ENCODE assay signal across 9 mouse cellular contexts in the genomic region with DNA sequence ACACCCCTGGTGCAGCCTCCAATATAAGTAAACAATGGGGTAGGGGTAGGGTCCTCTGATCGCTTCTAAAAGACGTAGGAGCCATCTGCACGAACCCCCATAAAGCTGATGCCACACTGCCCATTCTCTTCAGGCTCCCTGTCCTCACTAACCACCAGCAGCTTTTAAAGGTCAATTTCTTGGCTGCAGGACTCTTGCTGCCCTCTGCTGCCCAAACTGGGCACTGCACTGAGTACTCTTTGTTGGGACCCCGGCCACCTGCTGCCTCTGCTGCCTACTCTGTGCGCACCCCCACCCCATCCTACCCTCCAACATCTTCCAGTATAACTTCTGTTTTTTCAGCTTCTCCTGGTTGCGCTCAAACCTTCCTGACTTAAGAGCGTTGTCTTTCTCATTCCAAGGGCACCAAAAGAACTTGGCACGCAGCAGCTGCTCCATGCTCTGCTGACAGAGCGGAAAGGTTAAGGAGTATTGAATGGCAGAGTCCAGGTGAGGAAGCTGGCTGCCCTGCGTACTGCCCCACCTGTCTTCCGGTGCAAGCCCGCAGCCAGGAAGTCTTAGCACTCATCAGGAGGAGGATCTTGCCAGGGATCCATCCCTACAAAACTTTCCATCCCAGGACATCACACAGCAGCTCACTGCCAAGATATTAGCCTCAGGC. TPM values are rescaled to one million over a fixed set of nuclear protein-coding genes. Genes with fewer than 3 reads are reported as not detected.
DNase-seq lines count a peak whose midpoint lies in the region; ATAC-seq and TF ChIP-seq lines count a peak whose summit lies in the region.
"Had no signal": no experiment of that assay in that cellular context is flagged by ENCODE, and none has a peak within 500 bp of the region (broad histone marks: within the 10 kb centered on the region; RNA-seq: fewer than 3 reads in every experiment).

No protein-coding gene starts in this region.

- WGBS in forebrain, embryonic 10.5 days = 16% methylated on average over 12 of the region's 12 CpGs
- WGBS in lung, adult 2 months = 19% methylated on average over 12 of the region's 12 CpGs
- WGBS in neural tube, embryonic 14.5 days = 13% methylated on average over 12 of the region's 12 CpGs

- H3K9ac ChIP-seq in neural tube, embryonic 14.5 days (replicated peaks; ENCODE audit: low read depth, low read length) = no peak overlapping the region
- H3K9ac ChIP-seq: embryonic facial prominence, embryonic 15.5 days had no signal

- intact Hi-C loops in heart, postnatal 14 days (cut with DNase I) = loop anchor here (1.0 to 10.0 kb wide), 4 partner anchors 91 to 401 kb away; no protein-coding TSS in a partner anchor

- peak; percentile 76 for DNase-seq in brain, embryonic 14.5 days (ENCODE audit: low read depth)
- peak; percentile 76 for DNase-seq in forebrain, embryonic 10.5 days (ENCODE audit: extremely low spot score, low spot score)
- peak; percentile 81 to 90 for DNase-seq in heart, postnatal 14 days
- peak; percentile 74 to 90 for DNase-seq in kidney, postnatal 36 days
- peak; percentile 78 for DNase-seq in lung, adult 2 months
- peak; percentile 42 to 76 for DNase-seq in thymus, postnatal 10 days (ENCODE audit: low spot score in 2 of 2)

- H3K27me3 ChIP-seq in E14TG2a.4 (ENCODE audit: insufficient read depth, low read length) = no peaks in the 10 kb centered on the region
- peaks cover 7% of the 10 kb centered on the region; the same call in 1 of the 2 replicates for H3K27me3 ChIP-seq in forebrain, embryonic 10.5 days (ENCODE audit: poor library complexity, severe bottlenecking)
- no peaks in the 10 kb centered on the region for H3K27me3 ChIP-seq in neural tube, embryonic 14.5 days (ENCODE audit: control insufficient read depth, insufficient read depth, low read length)
- H3K27me3 ChIP-seq: embryonic facial prominence, embryonic 15.5 days had no signal

- no peak overlapping the region for H3K4me3 ChIP-seq in E14TG2a.4 (replicated peaks; ENCODE audit: low read length)
- no peak overlapping the region; the same call in 1 of the 2 replicates for H3K4me3 ChIP-seq in forebrain, embryonic 10.5 days
- H3K4me3 ChIP-seq in lung, adult 2 months (replicated peaks; ENCODE audit: extremely low read depth, low read depth, low read length) = no peak overlapping the region
- H3K4me3 ChIP-seq in neural tube, embryonic 14.5 days (ENCODE audit: low read depth, low read length) = no peak overlapping the region
- H3K4me3 ChIP-seq: embryonic facial prominence, embryonic 15.5 days had no signal

- H3K4me1 ChIP-seq in E14TG2a.4 (replicated peaks; ENCODE audit: low read depth, low read length) = peaks cover 44% of the 10 kb centered on the region
- H3K4me1 ChIP-seq in forebrain, embryonic 10.5 days = peaks cover 7% of the 10 kb centered on the region
- peaks cover 11% of the 10 kb centered on the region for H3K4me1 ChIP-seq in lung, adult 2 months (ENCODE audit: control insufficient read depth, insufficient read depth, low read length)
- H3K4me1 ChIP-seq in neural tube, embryonic 14.5 days (ENCODE audit: control insufficient read depth, insufficient read depth, low read length) = no peaks in the 10 kb centered on the region

- TF ChIP-seq CTCF in E14TG2a.4 (conservative IDR thresholded peaks at IDR 0.05; ENCODE audit: low read length) = peak; percentile 85
- TF ChIP-seq CTCF in brain, embryonic 14.5 days (IDR thresholded peaks at IDR 0.05; ENCODE audit: borderline replicate concordance, extremely low read depth, insufficient read depth, insufficient read length) = peak; percentile 91
- TF ChIP-seq CTCF in lung, adult 2 months (IDR thresholded peaks at IDR 0.05; ENCODE audit: insufficient read depth, low read length) = peak; percentile 88

- peak; percentile 34; the same call in 1 of the 2 replicates for ATAC-seq in neural tube, embryonic 14.5 days (ENCODE audit: low read depth)

- peaks cover 34% of the 10 kb centered on the region for H3K36me3 ChIP-seq in E14TG2a.4 (ENCODE audit: insufficient read depth, low read length)
- H3K36me3 ChIP-seq in forebrain, embryonic 10.5 days (replicated peaks) = peaks cover 40% of the 10 kb centered on the region
- H3K36me3 ChIP-seq in neural tube, embryonic 14.5 days (ENCODE audit: control insufficient read depth, insufficient read depth, low read length) = peaks cover 20% of the 10 kb centered on the region

- H3K27ac ChIP-seq in forebrain, embryonic 10.5 days = no peak overlapping the region
- no peak overlapping the region for H3K27ac ChIP-seq in neural tube, embryonic 14.5 days (ENCODE audit: low read depth, low read length)
- H3K27ac ChIP-seq: embryonic facial prominence, embryonic 15.5 days had no signal

- no peaks in the 10 kb centered on the region for H3K9me3 ChIP-seq in E14TG2a.4 (ENCODE audit: low read length)
- no peaks in the 10 kb centered on the region for H3K9me3 ChIP-seq in forebrain, embryonic 10.5 days
- no peaks in the 10 kb centered on the region for H3K9me3 ChIP-seq in neural tube, embryonic 14.5 days (ENCODE audit: control insufficient read depth, low read length)
- H3K9me3 ChIP-seq: embryonic facial prominence, embryonic 15.5 days had no signal

- H3K4me2 ChIP-seq in neural tube, embryonic 14.5 days (ENCODE audit: low read depth, low read length) = no peak overlapping the region
- H3K4me2 ChIP-seq: embryonic facial prominence, embryonic 15.5 days had no signal

- TF ChIP-seq POLR2A in brain, embryonic 14.5 days (IDR thresholded peaks at IDR 0.05; ENCODE audit: borderline replicate concordance, extremely low read depth, insufficient read depth, insufficient read length, poor library complexity, severe bottlenecking) = no peak
- TF ChIP-seq POLR2A in lung, adult 2 months (IDR thresholded peaks at IDR 0.05; ENCODE audit: borderline replicate concordance, extremely low read depth, low read depth, low read length) = no peak

RNA-seq across cellular contexts. Expression of a gene that starts 11.8 kb away (rescaled TPM):
- polyA plus RNA-seq in brain, embryonic 14.5 days (2012; rRNA removed) = 32.5 and 35.7 TPM in 2 replicates
- 8.9 and 11.3 TPM in 2 replicates for polyA plus RNA-seq in forebrain, embryonic 10.5 days (2016; fragmentation: Nextera tagmentation; extraction: Ambion mirVana)
- total RNA-seq in heart, postnatal 14 days (2021) = 1 to 10 TPM; 1.1 to 1.4 TPM
- polyA plus RNA-seq in lung, adult 2 months (2012; rRNA removed) = 26.0 and 28.1 TPM in 2 replicates
- 30.9 and 46.7 TPM in 2 replicates for polyA plus RNA-seq in neural tube, embryonic 14.5 days (2014; fragmentation: Nextera tagmentation; extraction: Ambion mirVana)

RNA-seq across cellular contexts. Expression of a gene that starts 21.2 kb away (rescaled TPM):
- polyA plus RNA-seq in brain, embryonic 14.5 days (2012; rRNA removed) = 20.4 and 28.4 TPM in 2 replicates
- 36.3 and 36.8 TPM in 2 replicates for polyA plus RNA-seq in forebrain, embryonic 10.5 days (2016; fragmentation: Nextera tagmentation; extraction: Ambion mirVana)
- total RNA-seq in heart, postnatal 14 days (2021) = 10 to 100 TPM; 22.2 to 27.6 TPM
- 13.1 and 13.8 TPM in 2 replicates for polyA plus RNA-seq in lung, adult 2 months (2012; rRNA removed)
- 21.4 and 24.9 TPM in 2 replicates for polyA plus RNA-seq in neural tube, embryonic 14.5 days (2014; fragmentation: Nextera tagmentation; extraction: Ambion mirVana)

RNA-seq across cellular contexts. Expression of a gene that starts 21.4 kb away (rescaled TPM):
- 73.0 and 82.8 TPM in 2 replicates for polyA plus RNA-seq in brain, embryonic 14.5 days (2012; rRNA removed)
- 152 and 154 TPM in 2 replicates for polyA plus RNA-seq in forebrain, embryonic 10.5 days (2016; fragmentation: Nextera tagmentation; extraction: Ambion mirVana)
- total RNA-seq in heart, postnatal 14 days (2021) = 100 to 1,000 TPM; 115 to 119 TPM
- 41.3 and 44.9 TPM in 2 replicates for polyA plus RNA-seq in lung, adult 2 months (2012; rRNA removed)
- polyA plus RNA-seq in neural tube, embryonic 14.5 days (2014; fragmentation: Nextera tagmentation; extraction: Ambion mirVana) = 143 and 152 TPM in 2 replicates

RNA-seq across cellular contexts. Expression of a gene that starts 28.6 kb away (rescaled TPM):
- 169 and 209 TPM in 2 replicates for polyA plus RNA-seq in brain, embryonic 14.5 days (2012; rRNA removed)
- 29.8 and 30.0 TPM in 2 replicates for polyA plus RNA-seq in forebrain, embryonic 10.5 days (2016; fragmentation: Nextera tagmentation; extraction: Ambion mirVana)
- 10 to 100 TPM; 85.3 TPM for total RNA-seq in heart, postnatal 14 days (2021)
- 134 and 161 TPM in 2 replicates for polyA plus RNA-seq in lung, adult 2 months (2012; rRNA removed)
- 28.1 and 31.3 TPM in 2 replicates for polyA plus RNA-seq in neural tube, embryonic 14.5 days (2014; fragmentation: Nextera tagmentation; extraction: Ambion mirVana)
